ENCODE assay signal across 10 mouse cellular contexts in the genomic region with DNA sequence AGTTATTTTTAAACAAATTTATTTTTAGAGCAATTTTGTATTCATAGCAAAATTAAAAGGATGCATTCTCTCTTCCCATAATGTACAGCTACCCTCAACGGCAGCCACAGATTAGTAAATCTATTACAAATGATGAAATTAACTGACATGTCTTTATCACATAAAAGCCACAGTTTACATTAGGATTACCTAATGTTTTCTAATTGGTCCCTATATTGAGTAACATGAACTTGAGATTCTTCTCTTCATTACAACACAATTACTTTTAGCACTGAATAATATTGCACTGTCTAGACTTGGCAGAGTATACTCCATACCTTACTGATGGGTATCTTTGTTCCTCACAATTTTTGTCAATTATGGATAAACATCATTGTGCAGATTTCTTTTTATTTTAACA.
"Had no signal": no experiment of that assay in that cellular context is flagged by ENCODE, and none has a peak within 500 bp of the region (broad histone marks: within the 10 kb centered on the region; RNA-seq: fewer than 3 reads in every experiment).

No protein-coding gene starts in this region.

- DNase-seq: lung, adult 18-20 months; lung, embryonic 14.5 days; lung, postnatal 10 days; lung, postnatal 4 days; right cerebral cortex, postnatal 14 days; thymus, adult 2 months; thymus, postnatal 25 days; thymus, postnatal 4 days had no signal

- ATAC-seq: midbrain, embryonic 13.5 days; midbrain, embryonic 15.5 days had no signal
